Mouse (Mus musculus): Measurements from ENCODE around the gene Ankfn1.

Gene Ankfn1

GRCm38 (mm10) chr11:89455647-89456231 is 321.7 kb downstream of the Ankfn1 start:
- no peak for DNase-seq

DNA sequence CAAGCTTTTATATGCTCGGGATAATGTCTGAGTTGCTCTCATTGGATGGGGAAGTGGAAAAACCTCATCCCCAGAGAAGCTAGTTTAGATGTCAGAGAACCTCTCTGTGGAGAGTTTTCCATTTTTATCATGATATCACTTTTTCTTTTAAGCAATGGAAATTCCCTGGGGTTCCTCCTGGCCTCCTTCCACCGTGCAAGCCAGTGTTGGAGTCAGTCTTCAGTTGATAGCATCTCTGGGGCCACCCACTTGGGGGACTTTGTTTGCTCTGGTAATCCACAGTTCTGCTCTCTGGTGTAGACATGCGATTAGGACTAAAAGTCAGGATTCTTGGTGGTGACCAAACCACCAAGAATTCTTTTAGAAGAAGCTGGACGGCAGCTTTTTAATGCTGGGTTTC is 322.8 kb downstream of the Ankfn1 start:
- no peak for DNase-seq

GRCm38 (mm10) chr11:89452862-89453261 is 324.6 kb downstream of the Ankfn1 start:
- no peak for DNase-seq

GRCm38 (mm10) chr11:89450406-89450805 is 327.0 kb downstream of the Ankfn1 start:
- no peak for DNase-seq

- DNase-seq = no peak
Measured at GRCm38 (mm10) chr11:89448986-89449385, 328.5 kb downstream of the Ankfn1 start.

DNA sequence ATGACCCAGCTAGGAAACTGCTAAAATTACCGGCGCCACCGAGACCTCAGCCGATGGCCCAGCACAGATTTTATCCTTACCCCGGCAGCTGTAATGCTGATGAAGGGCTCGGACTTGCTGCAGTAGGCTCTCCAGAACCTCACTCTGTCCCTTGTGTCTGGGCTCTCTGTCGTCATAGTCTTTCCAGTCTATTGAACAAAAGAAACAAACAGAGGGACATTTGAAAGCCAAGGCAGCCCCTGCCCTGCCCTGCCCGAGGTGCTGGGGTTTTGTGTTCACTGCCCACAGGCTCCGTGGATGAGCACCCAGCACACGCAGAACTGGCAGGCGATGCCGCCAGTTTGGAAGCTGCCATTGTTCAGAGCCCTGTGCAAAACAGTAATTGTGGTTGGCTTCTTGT is 330.0 kb downstream of the Ankfn1 start:
- DNase-seq = no peak

GRCm38 (mm10) chr11:89440566-89440965 is 336.9 kb downstream of the Ankfn1 start:
- DNase-seq = no peak

- peak; percentile 27 for DNase-seq
Measured at GRCm38 (mm10) chr11:89424358-89424757, 353.1 kb downstream of the Ankfn1 start.

DNA sequence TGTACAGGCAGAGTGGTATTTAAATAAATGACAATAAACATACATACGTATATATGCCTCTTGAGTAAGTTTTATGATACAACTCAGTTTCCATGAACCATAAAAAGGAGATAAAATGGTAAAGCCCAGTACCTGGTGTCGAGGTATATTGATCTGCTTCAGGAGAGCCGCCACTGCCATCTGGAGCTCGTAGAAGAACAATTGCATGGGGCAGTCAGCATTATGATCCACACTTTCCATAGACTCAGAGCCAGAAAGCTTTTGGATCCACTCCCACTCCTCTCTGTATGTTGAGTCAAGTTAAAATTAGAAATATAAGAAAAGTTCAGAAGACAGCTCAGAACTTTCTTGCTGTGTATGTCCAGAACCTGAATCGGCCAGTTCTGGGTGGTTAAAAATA is 354.8 kb downstream of the Ankfn1 start:
- no peak for DNase-seq

GRCm38 (mm10) chr11:89420767-89421438 is 356.6 kb downstream of the Ankfn1 start:
- no peak for DNase-seq

DNA sequence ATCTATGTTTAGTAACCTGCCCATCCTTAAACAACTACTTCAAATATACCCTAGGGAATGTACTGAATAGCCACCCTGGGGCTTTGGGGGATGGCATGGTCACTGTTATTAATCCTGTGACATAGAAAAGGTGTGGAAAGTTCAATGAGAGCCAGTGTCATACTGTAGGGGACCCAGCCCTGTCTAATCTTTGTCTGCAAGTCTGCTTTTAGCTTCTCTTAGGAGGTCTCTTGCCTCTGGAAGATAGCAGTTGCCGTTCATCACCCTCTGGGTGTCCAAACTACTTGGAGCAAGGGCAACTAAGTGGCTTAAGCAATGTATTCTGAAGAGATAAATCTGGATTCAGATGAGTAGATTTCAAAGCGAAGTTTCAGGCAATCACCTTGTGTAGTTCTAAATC is 357.6 kb downstream of the Ankfn1 start:
- no peak for DNase-seq

GRCm38 (mm10) chr11:89418644-89419043 is 358.8 kb downstream of the Ankfn1 start:
- no peak for DNase-seq

DNA sequence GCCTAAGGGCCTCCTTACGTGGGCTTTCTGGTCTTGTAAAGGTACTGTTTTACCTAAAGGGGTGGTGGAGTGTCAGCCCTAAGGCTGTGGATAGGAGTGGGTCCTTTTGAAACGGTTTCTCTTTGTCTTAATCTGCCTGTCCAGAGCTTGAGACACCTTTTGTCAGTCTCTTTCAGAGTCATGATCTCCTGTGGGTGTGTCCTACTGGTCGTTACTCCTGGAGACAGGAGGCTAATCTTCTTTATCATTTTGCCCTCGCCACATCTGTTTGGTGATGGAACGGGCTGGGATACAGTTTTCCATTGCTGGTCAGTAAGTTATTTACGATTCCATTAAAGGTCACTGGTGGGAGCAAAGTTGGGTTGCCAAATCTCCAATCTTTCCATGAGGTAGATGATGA is 360.7 kb downstream of the Ankfn1 start:
- no peak for DNase-seq

GRCm38 (mm10) chr11:89408774-89409173 is 368.7 kb downstream of the Ankfn1 start:
- no peak for DNase-seq

DNA sequence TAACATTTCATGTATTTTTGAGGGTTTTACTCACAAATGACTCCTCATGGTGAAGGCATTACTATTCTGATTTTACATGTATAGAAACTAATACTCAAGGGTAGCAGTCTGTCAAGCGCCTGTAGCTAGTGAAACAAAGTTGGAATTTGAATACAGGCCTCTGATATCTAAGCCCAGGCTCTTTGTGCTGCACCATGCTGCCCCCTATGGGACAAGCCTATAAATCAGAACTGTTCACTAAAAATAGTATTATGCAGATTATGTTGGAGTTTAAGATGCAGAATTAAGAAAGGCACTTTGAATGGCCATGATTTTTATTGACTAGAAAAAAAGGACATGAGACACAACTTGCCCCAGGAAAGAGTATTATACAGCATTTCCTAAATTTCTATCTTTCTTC is 373.0 kb downstream of the Ankfn1 start:
- peak; percentile 10 for DNase-seq

- DNase-seq = no peak
Measured at GRCm38 (mm10) chr11:89403436-89403835, 374.0 kb downstream of the Ankfn1 start.

DNA sequence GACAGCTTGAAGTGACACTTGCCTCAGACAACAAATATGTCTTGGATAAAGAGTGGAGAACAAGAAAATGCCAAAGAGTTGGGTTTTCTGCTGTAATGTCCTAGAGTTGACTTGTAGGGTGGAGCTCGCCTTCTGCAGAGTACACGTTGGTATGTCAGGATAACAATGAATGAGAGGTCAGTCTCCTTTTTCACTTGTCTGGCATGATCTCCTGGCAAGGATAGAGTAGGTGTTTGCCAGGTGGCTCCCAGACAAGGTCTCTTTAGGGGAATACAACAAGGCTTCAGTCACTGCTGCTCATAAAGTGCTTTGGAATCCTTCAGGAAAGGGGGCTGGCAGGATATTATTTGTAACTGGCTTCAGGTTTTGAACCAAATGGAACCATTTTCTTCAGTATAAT is 388.6 kb downstream of the Ankfn1 start:
- no peak for DNase-seq

DNA sequence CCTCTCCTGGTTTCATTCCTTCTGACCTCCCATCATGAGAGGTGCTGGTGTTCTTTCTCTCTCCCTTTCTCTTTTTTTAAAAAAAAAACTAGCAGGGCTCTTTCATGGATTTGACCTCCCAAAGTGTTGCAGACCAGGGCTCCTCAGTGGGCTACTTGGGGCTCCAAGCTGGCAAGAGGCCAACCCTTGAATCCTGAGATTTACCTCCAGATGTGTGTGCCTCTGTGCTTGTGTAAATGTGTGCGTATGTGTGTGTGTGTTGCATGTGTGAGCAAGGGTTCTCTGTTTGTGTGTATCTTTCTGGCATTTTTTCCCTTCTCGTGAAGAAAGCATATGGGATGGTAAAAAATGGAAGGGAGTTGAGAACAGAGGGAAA is 394.8 kb downstream of the Ankfn1 start:
- DNase-seq = no peak

GRCm38 (mm10) chr11:89381782-89382633 is 395.4 kb downstream of the Ankfn1 start:
- no peak for DNase-seq

GRCm38 (mm10) chr11:89370941-89371340 is 406.5 kb downstream of the Ankfn1 start:
- DNase-seq = no peak

DNA sequence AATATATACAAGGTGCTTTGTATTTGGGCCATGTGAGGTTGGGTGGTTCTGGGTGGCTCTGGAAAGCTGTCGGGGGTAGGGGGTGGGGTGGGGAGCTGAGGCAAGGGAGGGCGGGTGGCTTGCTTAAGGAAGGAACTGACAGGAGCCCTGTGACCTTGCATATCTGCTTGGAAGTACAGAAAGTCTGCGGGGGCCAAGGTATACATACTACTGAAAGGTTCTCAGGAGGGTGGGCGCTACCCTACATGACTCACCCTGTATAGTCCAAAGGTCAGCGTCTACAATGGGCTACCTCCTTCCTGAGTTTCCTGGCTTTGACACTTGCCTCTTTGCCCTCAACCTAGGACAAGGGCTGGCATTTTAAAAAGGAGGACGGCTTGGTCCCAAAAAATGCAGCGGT is 407.1 kb downstream of the Ankfn1 start:
- no peak for DNase-seq

- no peak for DNase-seq
Measured at GRCm38 (mm10) chr11:89363981-89364380, 413.5 kb downstream of the Ankfn1 start.

- no peak for DNase-seq
Measured at GRCm38 (mm10) chr11:89360895-89361294, 416.6 kb downstream of the Ankfn1 start.

DNA sequence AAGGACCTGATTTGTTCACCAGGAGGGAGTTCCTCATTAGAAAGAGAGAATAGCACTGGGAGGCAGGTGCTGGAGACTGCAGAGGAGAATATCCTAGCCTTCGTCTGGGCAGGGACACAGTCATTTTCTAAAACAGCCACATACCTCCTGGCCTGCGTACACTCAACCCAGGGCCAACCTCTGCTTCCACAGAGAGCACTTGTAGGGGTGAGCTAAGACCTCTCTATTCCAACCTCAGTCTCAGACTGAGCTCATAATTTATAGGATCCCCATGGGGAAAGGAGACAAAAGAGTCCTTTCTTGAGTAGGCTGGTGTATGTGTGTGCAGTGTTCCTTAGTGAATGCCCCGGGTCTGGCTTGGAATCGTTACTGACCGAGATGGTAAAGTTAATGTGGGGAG is 418.9 kb downstream of the Ankfn1 start:
- DNase-seq = no peak

All from thymus, postnatal 4 days (tissue).